Mouse (Mus musculus) E14TG2a.4 (cell line): ENCODE data around the gene Galm.

Experiments
- H3K27me3 ChIP-seq: 2 replicates; pipeline ENCODE4 v1.6.1; 2014; ENCODE audit warnings: low read length, control low read depth; ENCODE audit not compliant: insufficient read depth
- H3K36me3 ChIP-seq: 2 replicates; pipeline ENCODE4 v1.6.1; 2014; ENCODE audit warnings: low read length, control low read depth; ENCODE audit not compliant: insufficient read depth
- H3K4me1 ChIP-seq: replicated peaks from 2 replicates; pipeline ENCODE4 v1.6.1; 2014; ENCODE audit warnings: low read depth, low read length, control low read depth
- H3K4me3 ChIP-seq: replicated peaks from 2 replicates; pipeline ENCODE4 v1.5.1; 2014; ENCODE audit warnings: mild to moderate bottlenecking, low read length
- H3K9me3 ChIP-seq: 2 replicates; pipeline ENCODE4 v1.6.1; 2014; ENCODE audit warnings: low read length, control low read depth
- CTCF ChIP-seq: conservative IDR thresholded peaks from 2 replicates; pipeline ENCODE4 v1.5.1; 2014; ENCODE audit warnings: low read length
- NANOG ChIP-seq: IDR thresholded peaks from 2 replicates; pipeline ENCODE4 v1.6.1; 2014; ENCODE audit warnings: borderline replicate concordance, low read length, mixed read lengths
- POU5F1 ChIP-seq: IDR thresholded peaks from 2 replicates; pipeline ENCODE4 v1.6.1; 2014; ENCODE audit warnings: low read length, borderline replicate concordance

Galm gene

GRCm38 (mm10) chr17:80163991-80164390 lies 36.7 kb downstream of the Galm start:
- Histone ChIP-seq H3K4me1 (peaks cover 18% of the 10 kb centered on the region), H3K9me3 (no peaks in the 10 kb centered on the region), H3K27me3 (0 out of 2 replicates have a peak, but pooled peaks cover 2% of the 10 kb centered on the region), H3K36me3 (no peaks in the 10 kb centered on the region), H3K4me3 (no peak overlapping the region)
- no peak for TF ChIP-seq POU5F1
- TF ChIP-seq CTCF, result no peak
- TF ChIP-seq NANOG, result no peak

- no peaks in the 10 kb centered on the region for H3K36me3 ChIP-seq
- H3K9me3 ChIP-seq, result no peaks in the 10 kb centered on the region
- H3K27me3 ChIP-seq, result 0 out of 2 replicates have a peak, but pooled peaks cover 2% of the 10 kb centered on the region
- no peak overlapping the region for H3K4me3 ChIP-seq
- peaks cover 28% of the 10 kb centered on the region for H3K4me1 ChIP-seq
- TF ChIP-seq CTCF (no peak), NANOG (no peak), POU5F1 (no peak)
Measured at GRCm38 (mm10) chr17:80165741-80166140, 38.5 kb downstream of the Galm start.

- TF ChIP-seq POU5F1 (no peak), CTCF (no peak), NANOG (no peak)
- H3K4me3 ChIP-seq, result no peak overlapping the region
Measured at GRCm38 (mm10) chr17:80166346-80166745, 39.1 kb downstream of the Galm start.

GRCm38 (mm10) chr17:80167436-80167835 lies 40.2 kb downstream of the Galm start:
- H3K36me3 ChIP-seq, result no peaks in the 10 kb centered on the region
- H3K4me1 ChIP-seq, result peaks cover 27% of the 10 kb centered on the region
- H3K27me3 ChIP-seq, result 0 out of 2 replicates have a peak, but pooled peaks cover 2% of the 10 kb centered on the region
- TF ChIP-seq NANOG, result no peak
- no peak for TF ChIP-seq CTCF
- no peak for TF ChIP-seq POU5F1
- no peak overlapping the region for H3K4me3 ChIP-seq
- H3K9me3 ChIP-seq, result peaks cover 4% of the 10 kb centered on the region; the same call in 1 of the 2 replicates

More at GRCm38 (mm10) chr17:80166346-80166745, 39.1 kb downstream of the Galm start:
- Histone ChIP-seq H3K9me3 (no peaks in the 10 kb centered on the region), H3K27me3 (0 out of 2 replicates have a peak, but pooled peaks cover 2% of the 10 kb centered on the region), H3K36me3 (no peaks in the 10 kb centered on the region), H3K4me1 (peaks cover 28% of the 10 kb centered on the region)

GRCm38 (mm10) chr17:80167851-80168251 lies 40.6 kb downstream of the Galm start:
- no peak overlapping the region for H3K4me3 ChIP-seq
- peaks cover 26% of the 10 kb centered on the region for H3K4me1 ChIP-seq
- peaks cover 4% of the 10 kb centered on the region; the same call in 1 of the 2 replicates for H3K9me3 ChIP-seq
- no peaks in the 10 kb centered on the region for H3K36me3 ChIP-seq
- 0 out of 2 replicates have a peak, but pooled peaks cover 2% of the 10 kb centered on the region for H3K27me3 ChIP-seq
- TF ChIP-seq POU5F1 (no peak), CTCF (no peak), NANOG (no peak)

- Histone ChIP-seq H3K36me3 (no peaks in the 10 kb centered on the region), H3K9me3 (peaks cover 4% of the 10 kb centered on the region; the same call in 1 of the 2 replicates)
Measured at GRCm38 (mm10) chr17:80168425-80169182, 41.3 kb downstream of the Galm start.

GRCm38 (mm10) chr17:80169792-80170191 lies 42.5 kb downstream of the Galm start:
- Histone ChIP-seq H3K4me3 (no peak overlapping the region), H3K4me1 (peaks cover 34% of the 10 kb centered on the region)
- TF ChIP-seq POU5F1 (no peak), NANOG (no peak)

More at GRCm38 (mm10) chr17:80168425-80169182, 41.3 kb downstream of the Galm start:
- Histone ChIP-seq H3K27me3 (0 out of 2 replicates have a peak, but pooled peaks cover 2% of the 10 kb centered on the region), H3K4me1 (peaks cover 26% of the 10 kb centered on the region), H3K4me3 (peak overlapping the region; percentile 43)
- TF ChIP-seq CTCF (no peak), POU5F1 (no peak), NANOG (no peak)

GRCm38 (mm10) chr17:80170951-80171350 lies 43.7 kb downstream of the Galm start:
- no peak overlapping the region for H3K4me3 ChIP-seq
- TF ChIP-seq POU5F1 (no peak), CTCF (no peak), NANOG (no peak)
- peaks cover 4% of the 10 kb centered on the region; the same call in 1 of the 2 replicates for H3K9me3 ChIP-seq
- H3K4me1 ChIP-seq, result peaks cover 44% of the 10 kb centered on the region
- no peaks in the 10 kb centered on the region for H3K27me3 ChIP-seq
- no peaks in the 10 kb centered on the region for H3K36me3 ChIP-seq

More at GRCm38 (mm10) chr17:80169792-80170191, 42.5 kb downstream of the Galm start:
- 0 out of 2 replicates have a peak, but pooled peaks cover 2% of the 10 kb centered on the region for H3K27me3 ChIP-seq
- H3K36me3 ChIP-seq, result no peaks in the 10 kb centered on the region
- H3K9me3 ChIP-seq, result peaks cover 4% of the 10 kb centered on the region; the same call in 1 of the 2 replicates
